Mouse (Mus musculus) Muller cell, postnatal 12 days (primary cell): Measurements from ENCODE around the gene Anxa1.
A peak's percentile ranks its signal among the peaks of the same experiment; 100 is the strongest.

Experiments used
- DNase-seq: peaks from one replicate; pipeline ENCODE4 v3.0.0-alpha.2; 2015; ENCODE audit errors: inconsistent ontology term

Gene Anxa1

DNA sequence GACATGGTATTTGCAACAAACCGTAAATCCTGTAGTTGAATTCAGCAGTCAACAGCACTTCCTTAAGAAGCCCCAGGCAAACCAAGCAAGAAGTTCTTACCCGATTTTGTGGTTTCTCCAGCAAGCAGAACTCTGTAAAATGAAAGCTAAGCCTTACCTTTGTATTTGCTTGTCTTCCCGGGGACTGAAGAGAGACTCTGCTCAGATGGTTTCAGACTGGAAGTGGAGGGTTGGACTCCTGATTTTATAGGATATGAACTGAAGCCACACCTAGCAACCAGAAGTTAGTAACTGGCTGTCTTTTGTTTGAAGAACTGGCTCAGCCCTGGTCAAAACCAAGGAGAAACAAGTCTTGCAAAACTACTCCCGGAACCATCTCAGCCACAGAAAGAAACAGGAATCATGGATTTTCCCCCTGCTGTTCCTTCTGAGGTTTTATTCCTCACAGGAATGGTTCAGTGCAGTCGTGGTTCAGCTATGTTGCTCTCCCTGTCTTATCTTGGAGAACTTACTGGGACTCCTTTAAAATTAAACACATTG, at the start of gene Anxa1:
Gene Anxa1, minus strand, starts transcription at position 490 of the 540 bp plus-strand sequence.
- DNase-seq = peak; percentile 76

DNA sequence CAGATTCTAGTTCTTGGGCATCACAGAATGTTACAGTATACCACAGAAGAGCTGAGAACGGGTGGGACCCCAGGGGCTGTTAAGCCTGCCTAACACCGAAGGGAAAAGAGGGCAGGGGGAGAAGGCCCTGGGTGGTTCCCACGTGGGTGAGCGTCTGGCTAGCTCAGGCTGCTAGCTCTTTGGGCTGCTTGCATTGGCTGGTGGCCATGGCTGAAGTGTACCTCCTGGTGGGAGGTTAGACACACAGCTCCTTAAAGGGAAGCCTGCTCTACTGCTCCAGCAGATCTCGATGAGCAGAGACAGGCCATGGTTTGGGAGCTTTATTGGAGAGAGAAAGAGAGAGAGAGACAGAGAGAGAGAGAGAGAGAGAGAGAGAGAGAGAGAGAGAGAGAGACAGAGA, 46.3 kb upstream of the Anxa1 start:
- no peak for DNase-seq

DNA sequence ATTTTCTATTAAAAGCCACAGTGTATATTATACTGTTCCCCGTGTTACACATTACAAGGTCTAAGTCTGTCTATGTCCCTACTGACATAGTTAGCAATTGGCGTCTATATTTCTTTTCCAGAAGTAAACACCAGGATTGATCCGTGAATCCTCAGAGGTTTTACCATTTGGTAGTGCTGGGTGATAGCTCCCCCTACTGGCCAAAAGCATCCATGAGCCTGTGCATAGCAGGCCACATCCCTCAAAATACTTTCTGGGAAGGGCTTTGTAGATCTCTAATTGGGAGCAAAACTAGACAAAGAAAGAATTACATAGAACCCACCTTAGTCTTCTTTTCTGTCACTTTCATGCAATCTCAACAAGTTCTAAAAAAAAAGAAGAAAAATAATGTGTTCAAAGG, 43.8 kb upstream of the Anxa1 start:
- peak; percentile 57 for DNase-seq

DNA sequence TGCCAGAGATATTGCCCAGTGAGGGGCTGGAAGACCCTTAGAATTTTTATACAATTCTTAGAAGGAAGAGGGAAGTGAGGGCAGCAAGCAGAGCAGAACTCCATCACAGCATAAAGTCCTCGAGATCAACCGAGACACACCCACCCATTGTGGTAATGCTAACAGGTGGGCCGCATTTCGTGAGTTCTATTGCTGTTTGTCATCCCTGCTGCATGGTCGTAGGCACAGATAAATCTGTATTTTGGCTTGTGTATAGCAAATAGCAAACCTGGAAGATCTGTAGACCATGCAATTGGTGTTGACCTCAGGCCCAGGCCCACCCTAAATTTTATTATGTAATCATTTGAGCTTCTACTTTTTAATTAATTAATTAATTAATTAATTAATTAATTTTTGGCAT, 43.2 kb upstream of the Anxa1 start:
- DNase-seq = no peak

DNA sequence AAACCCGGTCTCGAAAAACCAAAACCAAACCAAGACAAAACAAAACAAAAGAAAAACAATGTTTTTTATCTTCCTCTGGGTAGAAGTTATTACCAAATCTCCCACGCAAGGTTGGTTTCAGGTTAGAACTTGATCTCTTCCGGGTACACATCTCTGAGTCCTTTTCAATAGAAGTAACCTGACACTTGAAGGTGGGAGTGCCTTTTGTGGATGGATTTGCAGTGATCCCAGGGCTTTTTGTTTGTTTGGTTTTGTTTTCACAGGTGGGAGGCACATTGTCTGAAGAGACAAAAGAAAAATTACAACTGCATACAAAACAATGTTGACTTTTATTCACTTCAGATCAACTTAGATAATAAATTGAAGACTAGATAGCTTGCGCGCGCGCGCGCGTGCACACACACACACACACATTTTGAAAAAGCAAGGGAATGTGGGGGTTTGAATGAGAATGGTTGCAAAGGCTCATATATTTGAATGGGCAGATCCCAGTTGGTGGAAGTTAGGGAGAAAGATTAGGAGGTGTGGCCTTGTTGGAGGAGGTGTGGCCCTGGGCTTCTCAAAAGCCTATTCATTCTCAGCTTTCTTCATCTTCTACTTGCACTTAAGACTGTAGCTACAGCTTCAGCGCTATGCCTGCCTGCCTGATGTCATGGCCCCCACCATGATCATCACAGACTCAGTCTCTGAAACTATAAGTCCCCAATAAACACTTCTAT, 35.9 kb upstream of the Anxa1 start:
- no peak for DNase-seq

DNA sequence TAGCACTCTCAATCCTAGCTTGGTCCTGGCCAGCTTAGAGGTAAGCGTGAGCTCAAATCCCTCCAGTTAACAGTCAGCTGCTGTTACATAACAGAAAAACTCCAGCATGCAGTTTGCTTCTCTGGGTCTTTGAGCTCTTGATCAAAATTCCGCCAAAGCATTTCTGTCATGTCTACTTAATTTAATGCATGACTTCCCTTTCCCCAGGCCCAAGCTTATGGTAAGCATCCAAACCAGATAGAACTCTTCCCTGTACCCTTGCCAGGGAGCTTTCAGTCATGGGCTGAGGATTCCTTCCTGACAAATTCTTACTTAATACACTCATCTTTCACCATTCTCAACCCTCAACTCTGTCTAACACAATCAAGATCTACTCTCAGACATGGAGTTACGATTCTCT, 20.5 kb upstream of the Anxa1 start:
- DNase-seq = peak; percentile 96

DNA sequence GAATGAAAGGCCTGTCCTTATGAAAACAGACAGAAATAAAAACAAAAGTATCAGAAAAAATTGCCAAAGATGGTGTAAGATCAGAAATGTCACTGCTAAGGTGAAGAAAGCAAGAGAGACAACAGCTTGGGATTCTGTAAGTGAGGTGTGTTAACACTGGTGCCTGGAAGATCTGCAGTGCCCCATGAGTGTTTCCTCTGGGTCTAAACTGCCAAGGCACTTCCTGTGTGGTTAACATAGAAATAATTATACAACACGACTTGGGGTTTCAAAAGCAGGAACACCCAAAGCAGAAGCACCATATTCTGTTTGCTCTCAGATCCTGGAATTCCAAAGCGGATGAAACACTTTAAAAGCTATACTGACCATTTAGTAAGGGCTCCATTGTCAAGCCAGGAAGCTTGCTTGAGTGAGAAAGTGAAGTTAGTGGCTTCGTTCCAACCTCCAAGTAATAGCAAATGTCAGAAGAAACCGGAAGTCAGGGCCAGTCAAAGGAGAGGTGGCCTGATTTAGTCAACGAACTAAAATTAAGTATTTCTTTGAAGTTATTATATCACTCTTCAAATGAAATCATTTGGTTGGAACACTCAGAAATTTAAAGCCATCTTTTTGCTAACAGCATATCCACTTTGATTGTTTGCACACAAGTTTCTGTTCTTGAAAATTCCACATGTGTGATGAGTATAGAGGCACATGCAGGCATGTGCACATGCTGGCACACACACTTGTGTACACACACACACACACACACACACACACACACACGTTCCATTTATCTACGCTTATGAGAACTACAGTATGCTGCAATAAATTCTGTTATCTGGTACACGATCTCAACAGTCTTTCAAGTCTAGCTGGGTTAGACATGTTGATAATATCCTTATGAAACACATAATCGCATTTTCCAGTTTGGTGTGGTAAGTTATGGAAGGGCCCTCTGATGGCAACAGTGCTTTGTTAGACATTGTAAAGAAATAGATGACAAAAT, 19.1 kb upstream of the Anxa1 start:
- DNase-seq = no peak

DNA sequence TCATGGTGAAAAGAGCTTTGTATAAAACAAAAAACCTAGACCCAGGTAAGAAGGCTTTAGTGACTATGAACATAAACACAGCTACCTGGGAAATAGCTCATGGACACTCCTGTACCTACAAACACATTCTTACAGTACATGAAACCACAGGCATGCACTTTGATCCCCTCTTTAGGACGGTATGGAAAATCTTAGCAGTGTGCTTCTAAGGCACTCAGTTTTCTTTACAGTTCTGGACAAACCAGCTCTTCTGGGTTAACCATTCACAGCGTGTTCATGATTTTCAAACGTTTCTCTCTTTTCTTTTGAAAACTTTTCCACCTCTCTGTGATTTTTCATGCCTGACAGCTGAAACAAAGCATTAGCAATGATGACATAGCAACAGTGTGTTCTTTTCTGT, 15.7 kb upstream of the Anxa1 start:
- DNase-seq = no peak

DNA sequence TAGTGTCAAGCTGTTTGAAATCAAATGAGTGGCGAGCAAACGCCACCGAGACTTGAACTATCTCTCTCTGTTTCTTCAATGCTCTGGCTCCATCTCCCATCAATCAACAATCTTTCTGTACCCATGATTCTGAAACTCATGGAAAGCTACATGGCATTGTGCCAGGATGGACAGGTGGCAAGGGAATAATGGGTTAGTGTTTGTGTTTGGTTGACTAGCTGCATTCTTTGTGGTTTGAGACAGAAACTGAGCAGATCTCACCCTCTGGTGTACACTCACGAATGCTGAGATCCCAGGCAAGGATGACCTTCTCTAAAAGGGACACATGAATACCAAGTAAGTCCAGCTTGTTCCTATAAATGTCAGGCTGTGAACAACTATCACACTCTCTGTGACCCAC, 14.3 kb upstream of the Anxa1 start:
- peak; percentile 95 for DNase-seq

DNA sequence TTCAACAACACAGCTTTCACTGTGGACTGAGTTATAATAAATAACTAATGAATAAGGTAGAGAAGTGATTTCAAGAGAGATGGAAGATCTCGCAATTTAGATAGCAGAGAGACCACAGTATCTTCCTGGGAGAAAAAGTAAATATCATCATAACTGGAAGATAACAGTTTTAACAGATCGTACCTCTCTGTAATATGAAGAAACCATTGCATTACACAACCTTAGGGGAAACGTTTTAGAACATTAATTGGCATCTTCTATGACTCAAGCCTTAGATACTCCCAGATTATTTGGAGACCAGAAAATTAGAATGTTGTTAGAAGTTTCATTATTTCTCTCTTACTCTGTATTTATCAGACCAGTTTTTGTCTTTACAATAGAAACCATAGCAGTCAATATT, 13.0 kb upstream of the Anxa1 start:
- no peak for DNase-seq

DNA sequence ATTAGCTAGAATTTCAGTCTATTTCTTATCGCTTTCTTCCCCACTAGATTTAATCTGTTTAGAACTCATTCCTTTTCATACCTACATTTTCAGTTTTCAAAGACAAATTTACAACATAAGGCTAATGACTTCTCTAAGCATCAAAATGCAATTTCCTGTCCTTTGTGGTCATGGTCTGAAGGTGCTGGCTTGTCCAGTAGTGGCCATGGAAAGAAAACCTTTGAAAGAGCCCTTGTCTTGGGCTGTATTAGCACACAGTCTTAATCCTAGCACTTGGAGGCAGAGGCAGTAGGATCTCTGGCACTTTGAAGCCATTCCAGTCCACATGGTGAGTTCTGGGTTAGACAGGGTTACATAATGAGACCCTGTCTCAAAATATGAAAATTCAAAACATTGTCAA, 12.5 kb upstream of the Anxa1 start:
- no peak for DNase-seq

DNA sequence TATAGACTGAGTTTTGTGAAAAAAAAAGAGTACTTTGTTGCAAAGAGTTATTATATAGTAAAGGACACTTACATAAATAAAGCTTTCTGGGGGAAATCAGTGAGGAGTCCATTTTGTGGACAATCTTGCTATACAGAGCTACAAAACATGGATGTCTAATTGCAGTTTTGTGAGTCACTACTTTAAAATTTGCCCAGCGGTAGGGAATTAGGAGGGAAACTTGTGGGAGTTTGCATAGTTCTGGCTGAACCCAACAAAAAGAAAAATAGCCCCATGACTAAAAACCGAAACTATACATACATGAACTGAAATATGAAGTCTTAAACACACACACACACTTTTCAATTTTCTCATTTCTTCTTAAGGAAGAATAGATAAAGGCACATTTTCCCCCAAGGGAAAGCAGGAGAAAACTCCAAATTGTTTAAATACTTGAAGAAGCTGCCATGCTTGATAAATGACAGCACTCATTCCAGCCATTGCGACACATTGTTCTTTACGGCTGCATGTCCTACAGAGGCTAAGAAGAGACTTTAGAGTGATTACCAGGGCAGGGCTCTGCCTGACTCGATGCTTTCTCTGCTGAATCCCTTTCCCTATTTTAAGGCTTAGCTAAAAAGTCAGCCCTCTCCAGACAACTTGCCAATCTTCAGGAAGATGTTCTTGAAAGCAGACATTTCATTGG, 11.9 kb upstream of the Anxa1 start:
- DNase-seq = peak; percentile 71

DNA sequence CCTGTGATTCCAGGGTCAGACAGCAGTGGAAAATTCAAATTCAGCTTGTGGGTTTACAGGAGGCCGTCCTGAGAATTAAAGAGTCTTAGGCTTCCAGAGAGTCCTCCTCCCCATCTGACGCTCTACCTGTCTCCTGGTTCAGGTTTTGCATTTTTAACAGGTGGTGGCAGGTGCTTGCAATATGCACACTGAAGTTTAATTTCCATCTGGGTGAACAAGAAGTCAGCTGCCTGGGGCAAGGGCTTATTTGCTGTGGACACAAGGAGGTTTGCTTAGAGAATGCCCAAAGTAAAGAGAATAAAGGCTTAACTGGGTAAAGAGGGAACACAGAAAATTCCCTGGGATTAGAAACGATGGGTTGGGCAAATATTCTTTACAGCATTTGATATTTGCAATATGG, 11.2 kb upstream of the Anxa1 start:
- DNase-seq = no peak

DNA sequence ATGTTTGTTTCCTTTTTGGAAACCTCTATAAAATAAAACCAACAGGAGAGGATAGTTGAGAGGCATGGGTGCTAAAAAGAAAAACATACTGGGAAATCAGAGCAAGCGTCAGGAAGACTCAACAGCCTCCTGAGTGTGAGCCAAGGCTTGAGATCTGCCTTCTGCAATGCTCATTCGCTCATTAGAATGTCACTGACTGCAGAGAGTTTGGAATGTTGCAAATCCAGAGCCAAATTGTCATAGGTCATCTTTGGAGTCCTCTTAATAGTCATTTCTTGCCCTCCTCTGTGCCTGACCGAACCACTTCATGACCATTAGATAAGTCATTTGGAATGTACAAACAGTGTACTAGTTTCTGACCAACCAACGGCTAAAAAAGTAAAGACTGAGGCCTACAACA, 8.4 kb upstream of the Anxa1 start:
- DNase-seq = peak; percentile 83

DNA sequence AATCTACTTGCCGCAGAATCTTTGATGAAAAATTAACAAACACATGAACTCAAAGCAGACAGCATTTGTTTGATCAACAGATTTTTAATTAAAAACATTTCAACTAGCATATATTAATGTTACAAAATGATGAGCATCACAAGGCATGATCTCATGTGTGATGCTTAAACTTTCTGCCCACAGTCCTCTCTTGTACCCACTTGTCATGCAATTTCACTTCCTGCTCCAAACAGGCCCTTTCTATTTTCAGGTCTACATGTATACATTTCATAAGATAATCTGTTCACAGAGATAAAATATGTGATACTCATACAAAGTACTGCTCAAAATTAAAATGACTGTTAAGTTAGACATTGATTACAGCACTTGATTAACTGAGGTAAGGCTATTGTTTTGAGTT, 6.3 kb upstream of the Anxa1 start:
- no peak for DNase-seq

DNA sequence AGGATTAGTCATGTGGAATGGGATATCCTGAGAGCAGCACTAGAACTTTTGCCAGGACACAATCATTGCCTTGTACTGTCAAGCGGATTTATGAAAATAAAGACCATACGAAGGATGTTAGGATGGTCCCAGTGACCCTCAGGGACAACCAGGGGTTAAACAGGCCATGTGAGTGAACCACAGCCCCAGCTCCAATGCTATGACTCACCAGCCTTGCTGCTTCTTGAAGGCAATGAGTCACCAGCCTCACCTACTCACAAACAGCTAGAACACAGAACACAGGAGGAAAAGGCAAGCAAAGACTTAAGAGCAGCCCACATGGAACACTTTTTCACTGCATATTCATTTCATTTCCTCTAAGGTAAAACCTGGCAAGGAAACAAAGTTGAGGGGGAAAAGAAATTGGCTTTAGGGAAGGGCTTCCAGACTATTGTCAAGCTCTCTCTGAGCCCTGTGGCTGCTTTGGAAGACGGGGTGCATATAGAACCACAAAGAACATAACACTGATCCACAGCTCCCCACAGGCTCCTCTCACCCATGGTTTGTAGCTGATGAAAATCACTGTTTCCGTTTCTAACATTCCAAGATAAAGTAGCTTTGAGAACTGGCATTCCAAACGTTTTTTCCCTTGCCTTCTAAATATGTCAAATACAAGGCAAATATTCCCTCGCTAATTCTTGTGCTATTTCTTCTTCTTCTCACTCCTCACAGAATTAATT, 3.0 kb upstream of the Anxa1 start:
- peak; percentile 72 for DNase-seq

DNA sequence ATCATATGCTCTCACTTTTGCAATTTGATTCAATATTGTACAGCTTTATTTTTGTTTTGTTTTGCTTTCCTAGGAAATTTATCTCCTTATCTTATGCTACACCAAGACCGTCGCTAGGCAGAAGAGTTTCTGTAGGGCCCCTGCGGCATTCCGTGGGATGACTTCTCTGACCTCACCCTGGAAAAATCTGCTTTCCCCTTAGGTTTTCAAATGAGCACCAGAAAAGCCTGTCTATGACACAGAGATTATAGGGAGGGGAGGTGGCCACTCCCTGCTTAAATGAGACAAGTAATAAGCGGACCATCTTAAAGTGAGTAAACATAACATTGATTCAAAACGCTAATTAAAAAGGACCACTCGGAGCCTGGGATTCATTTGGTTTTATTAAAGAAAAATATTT, 1.0 kb downstream of the Anxa1 start:
- DNase-seq = peak; percentile 65

DNA sequence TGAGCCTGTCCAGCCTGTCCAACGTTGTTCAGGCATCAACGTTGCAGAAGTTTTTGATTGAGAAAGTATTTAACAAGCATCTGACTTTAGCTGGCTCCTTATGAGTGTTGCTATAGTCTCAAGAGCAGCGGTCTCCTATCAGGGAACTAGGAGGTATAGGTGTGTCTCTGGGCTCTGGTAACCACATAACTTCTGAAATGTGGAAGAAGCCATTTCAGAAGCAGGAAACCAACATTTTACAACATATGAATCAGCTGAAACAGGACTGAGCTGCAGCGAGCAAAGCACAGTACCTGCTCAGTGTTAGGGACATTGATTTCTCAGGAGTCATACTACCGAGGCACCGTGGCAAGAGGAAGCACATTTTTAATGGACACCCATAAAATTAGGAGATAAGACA, 1.5 kb downstream of the Anxa1 start:
- DNase-seq = no peak

DNA sequence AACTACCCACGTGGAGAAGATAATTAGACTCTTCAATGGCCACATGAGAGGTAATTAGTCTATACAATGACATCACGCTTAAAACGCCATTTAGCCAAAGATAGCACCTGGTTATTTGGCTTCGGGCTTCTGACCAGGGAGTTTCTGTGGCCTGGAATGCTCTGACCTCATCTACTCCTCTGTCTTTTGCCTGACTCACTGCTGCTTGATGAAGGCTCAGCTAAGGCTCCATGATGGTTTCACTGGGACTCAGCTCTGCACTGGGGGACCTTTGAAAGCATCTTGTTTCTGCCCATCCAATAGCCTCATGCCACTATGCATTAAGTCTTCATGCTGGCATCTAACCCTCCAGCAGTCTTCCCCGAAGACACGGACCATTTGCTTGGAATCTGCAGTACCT, 2.5 kb downstream of the Anxa1 start:
- DNase-seq = no peak

DNA sequence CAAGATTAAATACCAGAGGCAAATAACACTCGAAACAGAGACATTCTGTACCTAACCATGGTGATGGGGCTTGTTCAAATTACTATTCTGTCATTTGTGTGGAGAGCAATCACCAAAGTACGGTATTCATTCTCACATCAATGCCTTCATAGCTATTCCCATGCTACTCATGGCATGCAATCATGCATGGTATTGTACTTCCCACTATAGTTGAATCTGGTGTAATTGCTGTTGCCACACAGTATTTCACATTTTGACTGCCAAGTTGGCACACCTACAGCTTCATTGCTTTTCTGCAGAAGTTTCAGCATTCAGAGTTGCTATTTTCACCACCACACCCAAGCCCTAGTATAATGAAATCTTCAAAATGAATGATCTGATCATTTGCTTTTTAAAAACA, 4.4 kb downstream of the Anxa1 start:
- peak; percentile 67 for DNase-seq

DNA sequence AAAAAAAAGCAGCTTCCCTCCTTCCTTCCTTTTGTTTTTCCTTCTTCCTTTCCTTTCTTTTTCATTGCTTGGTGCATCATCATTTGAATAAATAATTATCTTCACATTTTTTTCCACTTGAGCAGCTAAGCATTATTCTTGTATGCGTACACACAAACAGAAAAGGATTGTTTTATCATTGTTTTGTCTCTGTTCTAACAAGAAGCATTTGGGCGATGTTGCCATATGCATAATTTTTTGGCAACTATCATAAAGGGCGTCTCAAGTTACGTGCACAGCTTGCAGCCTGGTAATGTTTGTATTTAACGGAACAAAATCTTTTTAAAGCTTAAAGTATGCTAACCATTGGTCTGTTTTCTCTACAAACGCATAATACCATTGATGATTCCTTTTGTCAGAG, 5.1 kb downstream of the Anxa1 start:
- DNase-seq = peak; percentile 88
